Mouse (Mus musculus): ENCODE measurements around the gene Vps13a.
"Not testable (repeated sequence)": the region's sequence is repeated elsewhere in the genome, so short reads cannot be mapped to it uniquely, and the experiment has no call there.

Gene Vps13a

GRCm38 (mm10) chr19:16773237-16774016 is 7.3 kb downstream of the Vps13a start:
- intact Hi-C loops (cut with DNase I), result no loop called here

DNA sequence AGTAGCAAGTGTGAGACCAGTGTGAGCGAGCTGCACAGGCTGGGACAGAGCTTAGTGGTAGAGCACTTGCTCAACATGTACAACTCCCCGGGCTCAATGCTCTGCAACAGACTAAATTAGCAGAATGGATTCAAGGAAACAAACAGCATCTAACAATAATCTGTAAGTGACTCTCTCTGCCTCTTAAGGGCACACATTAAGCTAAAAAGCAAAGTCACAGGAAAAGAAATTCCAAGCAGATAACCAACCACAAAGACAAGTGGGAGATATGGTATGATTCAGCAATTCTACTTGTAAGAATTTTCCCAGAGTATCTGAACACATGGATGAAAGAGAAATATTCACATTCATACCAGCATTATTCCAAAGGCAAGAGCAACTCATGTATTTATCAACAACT is 13.3 kb downstream of the Vps13a start:
- intact Hi-C loops (cut with DNase I), result no loop called here

- intact Hi-C loops (cut with DNase I), result not testable (repeated sequence)
Observed at GRCm38 (mm10) chr19:16757439-16757838, 23.3 kb downstream of the Vps13a start.

- intact Hi-C loops (cut with DNase I), result no loop called here
Observed at GRCm38 (mm10) chr19:16755854-16756253, 24.9 kb downstream of the Vps13a start.

- intact Hi-C loops (cut with DNase I), result no loop called here
Observed at GRCm38 (mm10) chr19:16755226-16755625, 25.5 kb downstream of the Vps13a start.

DNA sequence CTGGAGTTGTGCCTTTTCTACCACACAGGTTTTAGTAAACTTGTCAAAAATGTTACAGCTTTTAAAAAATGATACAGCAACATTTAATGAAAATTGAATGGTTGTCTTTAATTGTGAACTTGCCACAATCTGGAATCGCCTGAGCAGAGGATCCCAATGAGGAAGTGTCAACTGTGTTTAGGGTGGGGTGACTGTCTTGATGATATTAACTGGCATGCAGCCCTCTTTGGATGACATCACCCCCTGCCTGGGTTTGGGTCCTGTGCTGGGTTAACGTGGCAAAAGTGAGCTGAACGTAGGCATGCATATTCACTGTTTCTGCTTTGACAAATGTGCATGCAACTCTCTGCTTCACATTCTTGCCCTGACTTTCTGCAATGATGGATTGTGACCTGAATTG is 27.6 kb downstream of the Vps13a start:
- intact Hi-C loops (cut with DNase I), result no loop called here

DNA sequence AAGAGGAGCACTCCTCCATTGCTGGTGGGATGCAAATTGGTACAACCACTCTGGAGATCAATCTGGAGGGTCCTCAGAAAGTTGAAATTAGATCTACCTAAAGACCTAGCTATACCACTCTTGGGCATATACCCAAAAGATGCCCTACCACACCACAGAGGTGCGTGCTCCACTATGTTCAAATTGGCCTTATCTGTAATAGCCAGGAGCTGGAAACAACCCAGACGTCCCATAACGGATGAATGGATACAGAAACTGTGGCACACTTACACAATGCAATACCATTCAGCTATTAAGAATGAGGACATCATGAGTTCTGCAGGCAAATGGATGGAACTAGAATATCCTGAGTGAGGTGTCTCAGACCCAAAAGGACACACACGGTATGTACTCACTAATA is 43.9 kb downstream of the Vps13a start:
- intact Hi-C loops (cut with DNase I), result no loop called here

DNA sequence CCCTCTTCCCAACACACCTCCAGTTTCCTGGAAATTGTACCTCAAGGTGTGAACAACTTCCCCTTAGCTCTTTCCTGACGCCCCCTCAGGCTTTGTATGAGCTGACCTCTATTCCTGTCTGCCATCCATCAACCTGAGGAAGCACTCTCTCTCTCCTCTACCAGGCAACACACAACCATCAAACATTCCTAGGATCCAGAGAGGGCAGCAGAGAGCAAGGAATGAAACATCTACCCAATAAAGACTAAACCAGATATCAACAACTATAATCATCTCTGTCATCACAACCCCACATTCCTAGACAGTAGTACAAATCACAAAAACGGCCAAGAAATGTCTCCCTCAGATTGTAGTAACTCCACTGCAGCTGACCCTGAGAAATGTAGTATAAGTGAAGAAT is 52.0 kb downstream of the Vps13a start:
- intact Hi-C loops (cut with DNase I), result no loop called here

DNA sequence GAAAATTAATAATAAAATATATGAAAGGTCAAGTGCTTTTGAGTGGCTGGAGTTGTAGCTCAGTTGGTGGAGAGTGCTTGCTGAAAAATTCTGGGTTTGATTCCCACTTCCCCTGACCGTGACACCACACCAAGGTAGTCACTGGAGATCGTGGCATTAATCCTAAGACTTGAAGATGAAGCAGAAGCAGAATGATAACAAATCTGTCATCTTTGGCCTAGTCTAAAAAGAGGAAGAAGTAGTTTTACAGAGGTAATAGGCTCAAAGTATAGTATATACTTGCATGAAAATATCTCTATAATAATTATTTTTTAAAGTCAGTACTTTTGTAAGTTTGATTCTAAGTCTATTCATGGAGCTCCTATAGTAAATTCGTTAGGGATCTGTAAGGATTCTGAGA is 65.5 kb downstream of the Vps13a start:
- intact Hi-C loops (cut with DNase I), result no loop called here

GRCm38 (mm10) chr19:16701790-16702189 is 78.9 kb downstream of the Vps13a start:
- intact Hi-C loops (cut with DNase I), result no loop called here

DNA sequence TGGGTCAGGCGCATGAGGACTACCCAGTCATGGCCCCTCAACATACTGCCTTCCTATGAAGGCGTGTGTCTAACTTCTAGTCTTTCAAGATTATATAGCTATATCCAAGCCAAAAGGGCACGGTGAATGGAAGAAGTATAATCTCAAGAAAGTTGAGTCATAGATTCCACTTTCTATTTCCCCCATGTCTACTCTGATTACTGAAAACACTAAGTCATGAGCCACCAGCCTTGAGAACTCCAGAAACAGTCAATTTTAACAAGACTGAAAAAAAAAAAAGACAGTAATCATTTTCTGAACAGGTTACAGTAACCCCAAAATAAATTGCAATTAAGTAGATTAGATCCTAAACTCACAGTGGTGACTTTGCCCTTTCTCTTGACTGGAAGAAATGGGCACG is 95.8 kb downstream of the Vps13a start:
- intact Hi-C loops (cut with DNase I), result no loop called here

GRCm38 (mm10) chr19:16684210-16684609 is 96.5 kb downstream of the Vps13a start:
- intact Hi-C loops (cut with DNase I), result no loop called here

- intact Hi-C loops (cut with DNase I), result no loop called here
Observed at GRCm38 (mm10) chr19:16625610-16626395, 154.9 kb downstream of the Vps13a start.

GRCm38 (mm10) chr19:16624994-16625393 is 155.7 kb downstream of the Vps13a start:
- intact Hi-C loops (cut with DNase I), result no loop called here

GRCm38 (mm10) chr19:16623154-16623553 is 157.6 kb downstream of the Vps13a start:
- intact Hi-C loops (cut with DNase I), result no loop called here

GRCm38 (mm10) chr19:16607634-16608033 is 173.1 kb downstream of the Vps13a start:
- intact Hi-C loops (cut with DNase I), result no loop called here

DNA sequence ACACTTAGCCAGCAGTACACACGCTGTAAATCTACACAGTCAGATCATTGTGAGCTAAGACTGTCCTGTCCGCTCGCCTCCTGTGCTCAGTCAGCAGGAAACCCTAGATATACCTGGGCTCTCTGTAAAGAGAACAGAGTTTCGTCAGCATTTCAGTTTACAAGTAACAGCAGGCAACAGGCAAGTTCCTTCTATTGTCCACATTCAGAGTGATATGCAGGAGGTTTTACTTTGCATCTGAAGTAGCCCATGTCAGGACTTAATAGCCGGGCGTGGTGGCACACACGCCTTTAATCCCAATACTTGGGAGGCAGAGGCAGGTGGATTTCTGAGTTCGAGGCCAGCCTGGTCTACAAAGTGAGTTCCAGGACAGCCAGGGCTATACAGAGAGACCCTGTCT is 178.7 kb downstream of the Vps13a start:
- intact Hi-C loops (cut with DNase I), result loop anchor here (5.0 kb wide), 1 partner anchor 245 kb away; no protein-coding TSS in a partner anchor

DNA sequence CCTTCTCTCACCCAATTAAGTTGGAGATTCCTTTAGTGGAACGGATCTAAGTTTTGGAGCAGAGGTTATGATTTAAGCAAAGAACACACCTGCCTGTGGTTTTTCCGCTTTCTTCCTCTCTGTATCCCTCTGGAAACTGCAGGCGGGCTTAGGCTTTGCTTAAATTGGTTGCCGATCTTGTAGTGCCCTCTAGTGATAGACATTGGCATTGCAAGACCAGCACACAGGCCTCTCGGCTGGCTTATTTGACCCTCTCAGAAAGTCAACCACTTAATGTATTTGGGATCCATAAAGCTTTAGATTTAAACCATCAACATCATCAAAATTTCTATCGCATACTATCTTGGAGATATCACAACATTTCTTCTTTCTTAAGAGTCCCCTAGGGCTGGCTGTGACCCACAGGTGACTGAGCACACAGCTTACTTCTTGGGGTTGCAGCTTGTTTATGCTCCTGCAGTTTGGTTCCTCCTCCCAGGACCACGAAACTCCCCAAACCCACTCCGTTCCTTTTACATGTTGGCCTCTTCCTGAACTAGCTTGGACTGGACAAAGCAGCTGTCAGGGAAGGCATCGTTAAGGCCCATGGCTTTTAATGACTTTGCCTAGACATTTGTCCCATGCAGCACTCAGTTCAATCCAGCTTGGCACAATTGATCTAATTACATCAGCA is 181.3 kb downstream of the Vps13a start:
- intact Hi-C loops (cut with DNase I), result loop anchor here (2.0 to 5.0 kb wide), 2 partner anchors 165 to 537 kb away; partner anchors contain the start of gene Gna14

- intact Hi-C loops (cut with DNase I), result loop anchor here (2.0 to 5.0 kb wide), 2 partner anchors 164 to 536 kb away; partner anchors contain the start of gene Gna14
Observed at GRCm38 (mm10) chr19:16598653-16599297, 182.0 kb downstream of the Vps13a start.

- intact Hi-C loops (cut with DNase I), result loop anchor here (5.0 kb wide), 1 partner anchor 535 kb away; no protein-coding TSS in a partner anchor
Observed at GRCm38 (mm10) chr19:16597216-16597615, 183.5 kb downstream of the Vps13a start.

GRCm38 (mm10) chr19:16593975-16594317 is 186.8 kb downstream of the Vps13a start:
- intact Hi-C loops (cut with DNase I), result no loop called here

All from adrenal gland (tissue).